8 mouse cellular contexts compared by ENCODE assay signal in genomic region chr16:49792446-49792878, GRCm38 (mm10). TPM values are rescaled to one million over a fixed set of nuclear protein-coding genes. Genes with fewer than 3 reads are reported as not detected.
A peak's percentile ranks its signal among the peaks of the same experiment; 100 is the strongest.
DNase-seq lines count a peak whose midpoint lies in the region; ATAC-seq and TF ChIP-seq lines count a peak whose summit lies in the region.

No protein-coding gene starts in this region.

- no peak overlapping the region for H3K4me2 ChIP-seq in kidney, embryonic 16.5 days (replicated peaks; ENCODE audit: low read depth, low read length)
- no peak overlapping the region for H3K4me2 ChIP-seq in kidney, postnatal 0 days (ENCODE audit: low read length)

- H3K9ac ChIP-seq in kidney, embryonic 16.5 days (replicated peaks; ENCODE audit: low read length): no peak overlapping the region
- no peak overlapping the region for H3K9ac ChIP-seq in kidney, postnatal 0 days (ENCODE audit: low read depth, low read length)

- TF ChIP-seq POLR2A in kidney, adult 2 months (IDR thresholded peaks at IDR 0.05; ENCODE audit: low read depth, low read length): no peak

- no peaks in the 10 kb centered on the region for H3K4me1 ChIP-seq in kidney, adult 2 months (ENCODE audit: control insufficient read depth, insufficient read depth, low read length)
- 0 out of 2 replicates have a peak, but pooled peaks cover 4% of the 10 kb centered on the region for H3K4me1 ChIP-seq in kidney, embryonic 16.5 days (ENCODE audit: insufficient read depth, low read length)
- H3K4me1 ChIP-seq in kidney, postnatal 0 days (replicated peaks; ENCODE audit: insufficient read depth, low read length): no peaks in the 10 kb centered on the region

- DNase-seq in kidney, adult 2 months: peak; percentile 56
- peak; percentile 31 for DNase-seq in kidney, postnatal 0 days (ENCODE audit: low spot score)
- peak; percentile 62 to 65 for DNase-seq in lung, postnatal 4 days
- no peak for DNase-seq in cerebellum, postnatal 14 days
- DNase-seq in layer of hippocampus, adult 9-11 months: no peak

- WGBS in kidney, adult 2 months: 53% methylated on average over 9 of the region's 9 CpGs
- WGBS in kidney, embryonic 16.5 days: 56% methylated on average over 9 of the region's 9 CpGs
- 49% methylated on average over 9 of the region's 9 CpGs for WGBS in kidney, postnatal 0 days

- H3K9me3 ChIP-seq in kidney, embryonic 16.5 days (ENCODE audit: low read length): no peaks in the 10 kb centered on the region
- H3K9me3 ChIP-seq in kidney, postnatal 0 days (replicated peaks; ENCODE audit: low read length): no peaks in the 10 kb centered on the region

- no peak for TF ChIP-seq CTCF in kidney, adult 2 months (conservative IDR thresholded peaks at IDR 0.05; ENCODE audit: insufficient read depth, insufficient read length, low read depth, low read length)
- no peak for TF ChIP-seq CTCF in kidney, postnatal 0 days (IDR thresholded peaks at IDR 0.05; ENCODE audit: low read depth)

- no peak for ATAC-seq in kidney, embryonic 16.5 days (ENCODE audit: low FRiP score, low TSS enrichment)
- ATAC-seq in erythroblast, adult 5-6 weeks (replicated peaks; ENCODE audit: low FRiP score, poor library complexity, severe bottlenecking): peak; percentile 45
- ATAC-seq in kidney, postnatal 0 days (replicated peaks; ENCODE audit: low FRiP score, low read depth): no peak
- ATAC-seq in cerebellum, adult (ENCODE audit: insufficient number of reproducible peaks, low FRiP score, low TSS enrichment): no peak

- H3K27me3 ChIP-seq in kidney, adult 2 months (replicated peaks; ENCODE audit: control insufficient read depth, insufficient read depth, low read length): no peaks in the 10 kb centered on the region
- no peaks in the 10 kb centered on the region for H3K27me3 ChIP-seq in kidney, embryonic 16.5 days (ENCODE audit: insufficient read depth, low read length)
- H3K27me3 ChIP-seq in kidney, postnatal 0 days (ENCODE audit: insufficient read depth, low read length): no peaks in the 10 kb centered on the region

- H3K27ac ChIP-seq in kidney, adult 2 months (ENCODE audit: insufficient read depth, low read depth, low read length): no peak overlapping the region
- H3K27ac ChIP-seq in kidney, embryonic 16.5 days (ENCODE audit: low read length): no peak overlapping the region
- no peak overlapping the region for H3K27ac ChIP-seq in kidney, postnatal 0 days

- H3K36me3 ChIP-seq in kidney, adult 2 months (ENCODE audit: control insufficient read depth, insufficient read depth, low read length): no peaks in the 10 kb centered on the region
- H3K36me3 ChIP-seq in kidney, embryonic 16.5 days (ENCODE audit: insufficient read depth, low read length): no peaks in the 10 kb centered on the region
- H3K36me3 ChIP-seq in kidney, postnatal 0 days (ENCODE audit: insufficient read depth, low read length): no peaks in the 10 kb centered on the region

- H3K4me3 ChIP-seq in kidney, adult 2 months (ENCODE audit: insufficient read depth, low read depth, low read length): no peak overlapping the region
- no peak overlapping the region for H3K4me3 ChIP-seq in kidney, embryonic 16.5 days (ENCODE audit: low read length)
- H3K4me3 ChIP-seq in kidney, postnatal 0 days (replicated peaks; ENCODE audit: low read depth, low read length): no peak overlapping the region

RNA-seq across cellular contexts. Expression of gene Cd47, which starts 7.9 kb away (rescaled TPM):
- polyA plus RNA-seq in kidney, adult 2 months (2012; rRNA removed): 28.8 and 36.5 TPM in 2 replicates
- polyA plus RNA-seq in kidney, embryonic 16.5 days (2015; fragmentation: Nextera tagmentation; extraction: Ambion mirVana): 75.2 and 78.0 TPM in 2 replicates
- total RNA-seq in erythroblast, adult 5-6 weeks (2015; ENCODE audit: low replicate concordance): 738 and 836 TPM in 2 replicates
- total RNA-seq in erythroblast, adult 5-6 weeks (2017; ENCODE audit: low replicate concordance): 851 and 940 TPM in 2 replicates
- 95.6 and 99.0 TPM in 2 replicates for polyA plus RNA-seq in kidney, postnatal 0 days (2015; fragmentation: Nextera tagmentation; extraction: Ambion mirVana)

Comparison
In these comparisons a context has a peak if more than half of its experiments do, and no peak if none do; other contexts are left out.
1. DNase-seq: peak in kidney, adult 2 months (single experiment), kidney, postnatal 0 days (single experiment) and lung, postnatal 4 days (2 of 2); none in cerebellum, postnatal 14 days (0 of 2) and layer of hippocampus, adult 9-11 months (single experiment).